Mouse (Mus musculus): ENCODE results near the gene Klk1b8. TPM values are rescaled to one million over a fixed set of nuclear protein-coding genes. Genes with fewer than 3 reads are reported as not detected.
"Not testable (repeated sequence)": the region's sequence is repeated elsewhere in the genome, so short reads cannot be mapped to it uniquely, and the experiment has no call there.

The Klk1b8 gene
- polyA plus RNA-seq, 1 experiment from 2014 or later, result not detected

DNA sequence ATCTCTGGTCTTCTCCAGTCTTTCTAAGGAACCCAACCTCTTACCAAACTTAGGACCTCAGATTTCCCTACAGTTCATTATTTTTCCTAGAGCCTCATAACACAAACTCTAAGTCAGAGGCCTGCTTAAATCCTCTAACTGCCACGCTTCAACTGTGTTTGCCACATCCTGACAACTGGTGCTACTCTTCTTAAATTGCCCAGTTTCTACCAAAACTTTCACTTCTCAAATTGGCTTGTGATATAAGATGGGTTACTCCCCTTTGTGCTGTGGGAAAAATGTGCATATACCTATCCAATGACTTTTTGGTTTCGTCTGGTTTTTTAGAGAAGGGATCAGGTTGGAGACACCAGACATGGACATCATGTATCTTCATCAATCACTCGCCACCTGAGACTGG, 16.6 kb downstream of the Klk1b8 start:
- H3K27ac ChIP-seq (ENCODE audit: low read depth, low read length), result no peak overlapping the region
- H3K36me3 ChIP-seq (ENCODE audit: control insufficient read depth, insufficient read depth, low read length), result no peaks in the 10 kb centered on the region
- no peak overlapping the region for H3K9ac ChIP-seq (ENCODE audit: low read depth, low read length)
- 76% methylated on average over 3 of the region's 3 CpGs for WGBS
- H3K27me3 ChIP-seq (ENCODE audit: control insufficient read depth, insufficient read depth, low read length), result no peaks in the 10 kb centered on the region
- no peaks in the 10 kb centered on the region for H3K4me1 ChIP-seq (ENCODE audit: control insufficient read depth, insufficient read depth, low read length)
- no peak overlapping the region for H3K4me3 ChIP-seq (ENCODE audit: low read length)
- H3K4me2 ChIP-seq (replicated peaks; ENCODE audit: low read depth, low read length), result no peak overlapping the region
- no peak for ATAC-seq (ENCODE audit: low FRiP score, low TSS enrichment)
- H3K9me3 ChIP-seq (ENCODE audit: control insufficient read depth, low read length), result no peaks in the 10 kb centered on the region

DNA sequence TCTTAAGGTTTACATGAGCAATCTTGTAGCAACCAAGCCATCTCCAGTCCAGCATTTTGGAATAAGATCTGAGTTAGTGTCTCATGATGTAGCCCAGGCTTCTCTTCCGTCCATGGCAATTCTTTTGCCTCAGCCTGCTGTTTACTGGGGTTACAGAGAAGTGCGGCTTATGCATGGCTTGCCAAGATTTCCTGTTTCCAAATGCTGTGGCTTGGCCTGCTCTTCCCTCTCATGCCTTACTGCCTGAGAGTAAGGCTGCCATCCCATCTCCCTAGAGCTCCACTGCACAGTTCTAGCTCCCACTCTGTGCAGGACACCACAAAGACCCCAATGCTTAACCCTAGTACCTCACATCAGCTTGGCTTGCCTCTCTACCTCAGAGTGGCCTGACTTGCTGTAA, 17.1 kb downstream of the Klk1b8 start:
- H3K9me3 ChIP-seq (ENCODE audit: control insufficient read depth, low read length), result no peaks in the 10 kb centered on the region
- H3K27ac ChIP-seq (ENCODE audit: low read depth, low read length), result no peak overlapping the region
- H3K27me3 ChIP-seq (ENCODE audit: control insufficient read depth, insufficient read depth, low read length), result no peaks in the 10 kb centered on the region
- H3K4me1 ChIP-seq (ENCODE audit: control insufficient read depth, insufficient read depth, low read length), result no peaks in the 10 kb centered on the region
- H3K4me3 ChIP-seq (ENCODE audit: low read length), result no peak overlapping the region
- no peak overlapping the region for H3K9ac ChIP-seq (ENCODE audit: low read depth, low read length)
- H3K36me3 ChIP-seq (ENCODE audit: control insufficient read depth, insufficient read depth, low read length), result no peaks in the 10 kb centered on the region
- no peak for ATAC-seq (ENCODE audit: low FRiP score, low TSS enrichment)
- no peak overlapping the region for H3K4me2 ChIP-seq (replicated peaks; ENCODE audit: low read depth, low read length)
- 94% methylated on average over 2 of the region's 2 CpGs for WGBS

DNA sequence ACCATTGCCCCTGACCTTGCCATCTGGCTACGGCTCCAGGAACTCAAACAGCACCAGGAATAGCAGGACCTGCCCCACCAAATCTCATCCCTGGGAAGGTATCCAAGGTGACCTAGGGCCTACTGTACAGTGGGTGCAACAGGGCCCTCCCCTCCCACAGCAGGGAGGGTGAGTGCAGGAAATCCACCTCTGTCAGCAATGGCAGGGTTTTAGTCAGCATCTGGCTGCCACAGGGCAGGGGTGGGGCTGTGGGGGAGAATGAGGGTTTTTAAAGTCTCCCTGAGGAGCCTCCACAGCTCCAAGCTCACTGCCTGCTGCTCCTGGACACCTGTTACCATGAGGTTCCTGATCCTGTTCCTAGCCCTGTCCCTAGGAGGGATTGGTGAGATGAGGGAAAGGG, 25.3 kb downstream of the Klk1b8 start, which contains the start of gene Klk1b9:
Gene Klk1b9, plus strand, starts transcription at position 301 of the 400 bp plus-strand sequence.
- not testable (repeated sequence) for H3K27ac ChIP-seq (ENCODE audit: low read depth, low read length); H3K36me3 ChIP-seq (ENCODE audit: control insufficient read depth, insufficient read depth, low read length); H3K4me2 ChIP-seq (replicated peaks; ENCODE audit: low read depth, low read length); H3K9me3 ChIP-seq (ENCODE audit: control insufficient read depth, low read length); H3K4me1 ChIP-seq (ENCODE audit: control insufficient read depth, insufficient read depth, low read length); H3K4me3 ChIP-seq (ENCODE audit: low read length); H3K27me3 ChIP-seq (ENCODE audit: control insufficient read depth, insufficient read depth, low read length); ATAC-seq (ENCODE audit: low FRiP score, low TSS enrichment); H3K9ac ChIP-seq (ENCODE audit: low read depth, low read length)
- WGBS, result 63% methylated on average over 1 of the region's 1 CpGs

DNA sequence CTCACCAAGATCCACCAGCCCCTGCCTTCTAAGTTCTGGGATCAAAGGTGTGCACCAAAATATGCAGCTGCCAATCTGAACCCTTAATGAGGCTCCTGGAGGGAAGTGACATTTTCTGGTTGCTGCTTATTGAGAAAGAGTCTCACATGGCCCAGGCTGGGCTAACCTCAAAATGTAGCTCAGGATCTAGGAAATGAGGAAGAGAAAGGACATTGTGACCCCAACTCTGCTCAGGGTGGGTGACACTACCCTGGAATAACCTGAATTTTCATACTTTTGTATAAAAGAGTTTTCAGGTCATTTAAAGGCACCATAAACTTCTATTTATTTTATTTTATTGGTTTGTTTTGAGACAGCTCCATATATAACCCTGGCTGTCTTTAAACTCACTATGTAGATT, 35.2 kb downstream of the Klk1b8 start:
- Histone ChIP-seq H3K36me3 (ENCODE audit: control insufficient read depth, insufficient read depth, low read length) (no peaks in the 10 kb centered on the region), H3K4me2 (replicated peaks; ENCODE audit: low read depth, low read length) (no peak overlapping the region), H3K27me3 (ENCODE audit: control insufficient read depth, insufficient read depth, low read length) (no peaks in the 10 kb centered on the region), H3K9me3 (ENCODE audit: control insufficient read depth, low read length) (no peaks in the 10 kb centered on the region), H3K4me3 (ENCODE audit: low read length) (no peak overlapping the region), H3K27ac (ENCODE audit: low read depth, low read length) (no peak overlapping the region), H3K9ac (ENCODE audit: low read depth, low read length) (no peak overlapping the region), H3K4me1 (ENCODE audit: control insufficient read depth, insufficient read depth, low read length) (no peaks in the 10 kb centered on the region)
- no peak for ATAC-seq (ENCODE audit: low FRiP score, low TSS enrichment)

DNA sequence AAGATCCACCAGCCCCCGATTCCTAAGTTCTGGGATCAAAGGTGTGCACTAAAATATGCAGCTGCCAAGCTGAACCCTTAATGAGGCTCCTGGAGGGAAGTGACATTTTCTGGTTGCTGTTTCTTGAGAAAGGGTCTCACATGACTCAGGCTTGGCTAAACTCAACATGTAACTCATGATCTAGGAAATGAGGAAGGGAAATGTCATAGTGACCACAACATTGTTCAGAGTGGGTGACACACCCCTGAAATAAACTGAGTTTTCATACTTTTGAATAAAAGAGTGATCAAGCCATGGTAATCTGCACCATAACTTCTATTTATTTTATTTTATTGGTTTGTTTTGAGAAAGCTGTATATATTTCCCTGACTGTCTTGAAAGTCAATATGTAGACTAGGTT, 44.4 kb downstream of the Klk1b8 start:
- WGBS, result 55% methylated on average over 1 of the region's 1 CpGs
- H3K36me3 ChIP-seq (ENCODE audit: control insufficient read depth, insufficient read depth, low read length); H3K4me1 ChIP-seq (ENCODE audit: control insufficient read depth, insufficient read depth, low read length); H3K27ac ChIP-seq (ENCODE audit: low read depth, low read length); H3K9me3 ChIP-seq (ENCODE audit: control insufficient read depth, low read length); ATAC-seq (ENCODE audit: low FRiP score, low TSS enrichment); H3K4me3 ChIP-seq (ENCODE audit: low read length); H3K4me2 ChIP-seq (replicated peaks; ENCODE audit: low read depth, low read length); H3K27me3 ChIP-seq (ENCODE audit: control insufficient read depth, insufficient read depth, low read length); H3K9ac ChIP-seq (ENCODE audit: low read depth, low read length): not testable (repeated sequence)

DNA sequence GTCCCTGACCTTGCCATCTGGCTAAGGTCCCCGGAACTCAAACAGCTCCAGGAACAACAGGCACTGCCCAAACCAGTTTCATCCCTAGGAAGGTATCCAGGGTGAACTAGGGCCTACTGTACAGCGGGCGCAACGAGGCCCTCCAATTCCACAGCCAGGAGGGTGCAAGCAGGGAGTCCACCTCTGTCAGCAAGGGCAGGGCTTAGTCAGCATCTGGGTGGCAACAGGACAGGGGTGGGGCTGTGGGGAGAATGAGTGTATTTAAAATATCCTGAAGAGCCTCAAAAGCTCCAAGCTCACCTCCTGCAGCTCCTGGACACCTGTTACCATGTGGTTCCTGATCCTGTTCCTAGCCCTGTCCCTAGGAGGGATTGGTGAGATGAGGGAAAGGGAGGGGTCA, 45.1 kb downstream of the Klk1b8 start, which contains the start of gene Klk1b11:
Gene Klk1b11, plus strand, starts transcription at position 301 of the 400 bp plus-strand sequence.
- not testable (repeated sequence) for H3K36me3 ChIP-seq (ENCODE audit: control insufficient read depth, insufficient read depth, low read length); H3K9me3 ChIP-seq (ENCODE audit: control insufficient read depth, low read length); H3K4me1 ChIP-seq (ENCODE audit: control insufficient read depth, insufficient read depth, low read length); H3K9ac ChIP-seq (ENCODE audit: low read depth, low read length); H3K4me3 ChIP-seq (ENCODE audit: low read length); H3K4me2 ChIP-seq (replicated peaks; ENCODE audit: low read depth, low read length); ATAC-seq (ENCODE audit: low FRiP score, low TSS enrichment); H3K27me3 ChIP-seq (ENCODE audit: control insufficient read depth, insufficient read depth, low read length); H3K27ac ChIP-seq (ENCODE audit: low read depth, low read length)
- 85% methylated on average over 4 of the region's 4 CpGs for WGBS

Other genes starting within 250 kb of the Klk1b8 start
- gene Klk13, start 238.1 kb upstream of the Klk1b8 start, polyA plus RNA-seq (2014; fragmentation: Nextera tagmentation; extraction: Ambion mirVana), result 0.19 and 0.31 TPM in 2 replicates
- gene Klk12, start 181.8 kb upstream of the Klk1b8 start, polyA plus RNA-seq (2014; fragmentation: Nextera tagmentation; extraction: Ambion mirVana), result not detected in 2 replicates
- 0.27 TPM in 1 of 2 replicates, not detected in the other for gene Klk11, start 176.1 kb upstream of the Klk1b8 start, polyA plus RNA-seq (2014; fragmentation: Nextera tagmentation; extraction: Ambion mirVana)
- 0.41 and 1.3 TPM in 2 replicates for gene Klk10, start 169.6 kb upstream of the Klk1b8 start, polyA plus RNA-seq (2014; fragmentation: Nextera tagmentation; extraction: Ambion mirVana)
- 0.26 TPM in 1 of 2 replicates, not detected in the other for gene Klk9, start 158.8 kb upstream of the Klk1b8 start, polyA plus RNA-seq (2014; fragmentation: Nextera tagmentation; extraction: Ambion mirVana)
- 38.2 and 43.5 TPM in 2 replicates for gene Klk8, start 153.1 kb upstream of the Klk1b8 start, polyA plus RNA-seq (2014; fragmentation: Nextera tagmentation; extraction: Ambion mirVana)
- 0.13 TPM in 1 of 2 replicates, not detected in the other for gene Klk7, start 139.4 kb upstream of the Klk1b8 start, polyA plus RNA-seq (2014; fragmentation: Nextera tagmentation; extraction: Ambion mirVana)
- gene Klk6, start 126.2 kb upstream of the Klk1b8 start, polyA plus RNA-seq (2014; fragmentation: Nextera tagmentation; extraction: Ambion mirVana), result not detected in 2 replicates
- not detected in 2 replicates for gene Klk5, start 108.7 kb upstream of the Klk1b8 start, polyA plus RNA-seq (2014; fragmentation: Nextera tagmentation; extraction: Ambion mirVana)
- 0.28 TPM in 1 of 2 replicates, not detected in the other for gene Klk4, start 69.5 kb upstream of the Klk1b8 start, polyA plus RNA-seq (2014; fragmentation: Nextera tagmentation; extraction: Ambion mirVana)
- not detected in 2 replicates for gene Klk15, start 16.9 kb upstream of the Klk1b8 start, polyA plus RNA-seq (2014; fragmentation: Nextera tagmentation; extraction: Ambion mirVana)
- not detected in 2 replicates for gene Klk1b1, start 16.1 kb downstream of the Klk1b8 start, polyA plus RNA-seq (2014; fragmentation: Nextera tagmentation; extraction: Ambion mirVana)
- gene Klk1b9, start 25.4 kb downstream of the Klk1b8 start, polyA plus RNA-seq (2014; fragmentation: Nextera tagmentation; extraction: Ambion mirVana), result not detected in 2 replicates
- not detected in 2 replicates for gene Klk1b11, start 45.2 kb downstream of the Klk1b8 start, polyA plus RNA-seq (2014; fragmentation: Nextera tagmentation; extraction: Ambion mirVana)
- not detected in 2 replicates for gene Klk1b26, start 61.5 kb downstream of the Klk1b8 start, polyA plus RNA-seq (2014; fragmentation: Nextera tagmentation; extraction: Ambion mirVana)
- gene Klk1b27, start 101.6 kb downstream of the Klk1b8 start, polyA plus RNA-seq (2014; fragmentation: Nextera tagmentation; extraction: Ambion mirVana), result not detected in 2 replicates
- gene Klk1b21, start 151.7 kb downstream of the Klk1b8 start, polyA plus RNA-seq (2014; fragmentation: Nextera tagmentation; extraction: Ambion mirVana), result not detected in 2 replicates
- not detected in 2 replicates for gene Klk1b22, start 162.0 kb downstream of the Klk1b8 start, polyA plus RNA-seq (2014; fragmentation: Nextera tagmentation; extraction: Ambion mirVana)
- gene Klk1b16, start 186.1 kb downstream of the Klk1b8 start, polyA plus RNA-seq (2014; fragmentation: Nextera tagmentation; extraction: Ambion mirVana), result not detected in 2 replicates
- gene Klk1b24, start 237.6 kb downstream of the Klk1b8 start, polyA plus RNA-seq (2014; fragmentation: Nextera tagmentation; extraction: Ambion mirVana), result not detected in 2 replicates
- gene Klk1b3, start 247.5 kb downstream of the Klk1b8 start, polyA plus RNA-seq (2014; fragmentation: Nextera tagmentation; extraction: Ambion mirVana), result not detected in 2 replicates

All from kidney, embryonic 14.5 days (tissue).